Mouse (Mus musculus) spleen, adult 2 months (tissue): ENCODE results near the gene Zdhhc4. TPM values are rescaled to one million over a fixed set of nuclear protein-coding genes. Genes with fewer than 3 reads are reported as not detected.

Experiments
- DNase-seq, 2 experiments: peaks; one replicate each; pipeline versions ENCODE4 v3.0.0 to v3.0.0-alpha.2; 2012 to 2021; ENCODE audit warnings: low spot score in 2 of 2, low read depth in 1 of 2
- H3K27ac ChIP-seq: fragments of 200-500 bp; 2 replicates; pipeline ENCODE4 v1.5.1; 2012; ENCODE audit warnings: low read length, inconsistent platforms; ENCODE audit not compliant: insufficient read depth
- H3K27me3 ChIP-seq: fragments of 200-500 bp; 2 replicates; pipeline ENCODE4 v1.6.1; 2012; ENCODE audit warnings: mild to moderate bottlenecking, moderate library complexity, low read length, inconsistent platforms; ENCODE audit not compliant: control insufficient read depth, insufficient read depth
- H3K36me3 ChIP-seq: fragments of 200-500 bp; 2 replicates; pipeline ENCODE4 v1.6.1; 2012; ENCODE audit warnings: mild to moderate bottlenecking, low read length, inconsistent platforms; ENCODE audit not compliant: control insufficient read depth, insufficient read depth
- H3K4me1 ChIP-seq: fragments of 200-500 bp; 2 replicates; pipeline ENCODE4 v1.6.1; 2011; ENCODE audit warnings: inconsistent platforms; ENCODE audit not compliant: control insufficient read depth, insufficient read depth, insufficient read length
- H3K4me3 ChIP-seq: fragments of 200-500 bp; 2 replicates; pipeline ENCODE4 v1.5.1; 2011; ENCODE audit warnings: mild to moderate bottlenecking, inconsistent platforms; ENCODE audit not compliant: insufficient read depth, insufficient read length; ENCODE audit errors: extremely low read depth
- CTCF ChIP-seq: fragments of 200-500 bp; IDR thresholded peaks from 2 replicates; pipeline ENCODE4 v1.5.1; 2011; ENCODE audit warnings: mild to moderate bottlenecking, inconsistent platforms; ENCODE audit not compliant: insufficient read depth, insufficient read length, insufficient replicate concordance; ENCODE audit errors: extremely low read depth
- POLR2A ChIP-seq: fragments of 200-500 bp; IDR thresholded peaks from 2 replicates; pipeline ENCODE4 v1.6.1; 2011; ENCODE audit warnings: low read depth, low read length, inconsistent platforms
- WGBS: fragments of 180-500 bp; shearing (Covaris S2); methylation state at CpG from one replicate; pipeline ENCODE4 v1.1.7; 2018; 5-methylcytosine and 5-hydroxymethylcytosine counted together
- polyA plus RNA-seq: library from polyadenylated mRNA; depleted of rRNA; stranded (reverse); fragments of >200 nt; gene quantifications from 2 replicates; pipeline ENCODE4 v1.2.3, GENCODE M21; 2012

The Zdhhc4 gene
- polyA plus RNA-seq, 1 experiment: 55.2 TPM

DNA sequence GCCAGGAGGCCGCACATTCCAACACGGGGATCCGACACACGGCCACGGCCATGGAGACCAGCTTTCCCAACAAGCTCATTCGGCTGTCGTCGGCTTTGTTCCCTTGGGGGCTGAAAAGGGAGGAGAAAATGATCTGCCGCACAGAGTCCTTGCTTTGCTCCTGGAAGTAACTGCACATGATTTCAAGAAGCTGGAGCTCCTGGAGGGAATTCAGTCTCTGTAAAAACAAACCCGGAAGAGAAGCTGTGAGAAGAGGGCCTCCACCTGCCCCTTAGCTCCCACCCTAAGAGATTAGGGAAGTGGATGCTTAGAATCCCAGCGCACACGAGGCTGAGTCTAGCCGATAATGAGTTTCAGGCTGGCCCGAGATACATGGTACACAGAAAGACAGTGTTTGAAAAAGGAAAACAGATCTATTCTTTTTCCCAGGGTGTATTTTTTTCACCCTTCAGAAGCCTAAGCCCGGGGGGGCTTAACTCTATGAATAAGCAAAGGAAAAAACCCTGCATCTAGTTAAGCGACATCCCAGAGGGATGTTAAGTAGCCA, 14.8 kb downstream of the Zdhhc4 start:
- no peak for TF ChIP-seq POLR2A
- TF ChIP-seq CTCF: no peak
- Histone ChIP-seq H3K4me3 (peak overlapping the region; percentile 73), H3K36me3 (peaks cover 22% of the 10 kb centered on the region), H3K27me3 (no peaks in the 10 kb centered on the region), H3K4me1 (peaks cover 4% of the 10 kb centered on the region; the same call in 1 of the 2 replicates), H3K27ac (peak overlapping the region; percentile 97)
- WGBS: 16% methylated on average over 16 of the region's 16 CpGs
- DNase-seq: no peak

DNA sequence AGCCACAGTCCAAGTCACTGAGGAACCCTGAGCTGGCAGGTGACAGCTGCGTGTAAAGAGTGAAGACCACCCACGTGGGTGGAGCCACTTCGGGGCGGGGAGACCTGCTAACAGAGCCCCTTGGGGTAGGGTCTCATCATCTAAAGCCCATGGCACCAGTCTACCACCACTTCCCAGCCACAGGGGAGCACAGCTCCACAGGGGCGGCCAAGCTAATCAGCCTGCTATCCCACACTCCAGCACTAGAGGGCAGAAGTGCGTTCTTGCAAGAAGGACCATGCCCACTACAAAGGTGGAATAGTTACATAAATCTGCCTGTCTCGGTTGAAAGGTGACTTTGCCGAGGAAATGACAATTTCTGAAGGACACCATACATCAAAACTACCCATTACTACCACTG, 17.2 kb downstream of the Zdhhc4 start:
- no peak for TF ChIP-seq POLR2A
- peak; percentile 73 for TF ChIP-seq CTCF
- no peaks in the 10 kb centered on the region for H3K27me3 ChIP-seq
- H3K36me3 ChIP-seq: peaks cover 33% of the 10 kb centered on the region
- peaks cover 4% of the 10 kb centered on the region; the same call in 1 of the 2 replicates for H3K4me1 ChIP-seq
- no peak overlapping the region for H3K4me3 ChIP-seq
- DNase-seq: peak; percentile 68 to 74
- WGBS: 53% methylated on average over 8 of the region's 8 CpGs
- H3K27ac ChIP-seq: no peak overlapping the region

DNA sequence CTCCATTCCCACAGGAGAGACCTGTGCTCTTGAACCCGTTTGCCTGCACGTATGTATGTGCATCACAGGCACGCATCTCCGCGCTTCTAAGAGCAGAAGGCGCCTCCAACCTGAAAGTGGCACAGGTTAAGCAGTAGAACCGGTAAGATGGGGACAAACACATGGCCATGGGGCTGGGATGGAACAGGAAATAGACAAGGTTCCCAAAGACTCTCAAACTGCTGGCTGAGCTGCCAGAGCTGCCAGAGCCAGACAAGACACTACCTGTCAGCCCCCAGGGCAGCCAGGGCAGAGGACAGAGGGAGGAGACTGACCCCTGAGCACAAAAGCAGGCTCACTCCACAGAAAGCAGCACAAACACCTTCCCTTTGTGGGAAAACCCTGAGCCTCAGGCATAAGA, 19.1 kb downstream of the Zdhhc4 start:
- H3K36me3 ChIP-seq: peaks cover 38% of the 10 kb centered on the region
- peaks cover 4% of the 10 kb centered on the region; the same call in 1 of the 2 replicates for H3K4me1 ChIP-seq
- TF ChIP-seq POLR2A (no peak), CTCF (no peak)
- no peak overlapping the region for H3K4me3 ChIP-seq
- H3K27ac ChIP-seq: no peak overlapping the region
- WGBS: 97% methylated on average over 7 of the region's 7 CpGs
- H3K27me3 ChIP-seq: no peaks in the 10 kb centered on the region
- DNase-seq: no peak

DNA sequence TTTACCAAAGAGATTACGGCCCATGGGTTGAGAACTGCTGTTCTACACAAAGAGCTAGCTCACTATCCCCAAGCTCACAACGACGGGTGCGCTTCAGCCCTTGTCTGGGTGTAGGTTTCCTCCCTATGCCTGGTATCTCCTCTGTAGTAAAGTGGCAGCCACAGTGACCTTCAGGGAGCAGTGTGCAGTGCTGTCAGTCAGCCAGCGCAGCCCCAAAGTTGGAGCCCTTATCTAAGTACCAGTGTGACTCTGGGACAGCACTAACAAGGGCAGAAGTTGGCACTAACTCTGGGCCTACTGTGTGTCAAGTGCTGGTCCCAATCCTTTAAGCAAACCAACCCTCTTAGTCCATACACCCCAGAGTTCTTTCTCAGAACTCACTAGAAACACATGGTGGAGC, 20.2 kb downstream of the Zdhhc4 start:
- TF ChIP-seq CTCF (no peak), POLR2A (no peak)
- 96% methylated on average over 5 of the region's 5 CpGs for WGBS

DNA sequence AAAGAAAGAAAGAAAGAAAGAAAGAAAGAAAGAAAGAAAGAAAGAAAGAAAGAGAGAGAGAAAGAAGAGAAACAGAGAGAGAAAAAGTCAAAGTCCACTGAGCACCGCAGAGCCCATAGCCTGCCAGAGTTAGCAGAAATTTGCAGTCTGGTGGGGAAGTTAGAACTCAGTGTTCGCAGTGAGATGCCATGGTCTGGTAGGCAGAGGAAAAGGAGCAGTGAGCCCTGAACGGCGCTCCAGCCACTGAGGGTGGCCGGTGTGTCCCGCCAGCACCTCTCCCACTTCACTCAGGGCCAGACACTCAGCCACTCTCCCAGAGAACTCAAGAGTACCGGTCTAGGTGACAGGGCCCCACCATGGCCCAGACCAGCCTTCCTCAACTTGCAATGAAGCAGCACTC, 24.8 kb downstream of the Zdhhc4 start:
- Histone ChIP-seq H3K36me3 (peaks cover 48% of the 10 kb centered on the region), H3K4me3 (no peak overlapping the region), H3K27me3 (no peaks in the 10 kb centered on the region), H3K4me1 (no peaks in the 10 kb centered on the region; the same call in 1 of the 2 replicates), H3K27ac (no peak overlapping the region)
- no peak for DNase-seq
- TF ChIP-seq CTCF (no peak), POLR2A (no peak)
- 81% methylated on average over 7 of the region's 7 CpGs for WGBS

More for the DNA sequence above, 20.2 kb downstream of the Zdhhc4 start:
- peaks cover 42% of the 10 kb centered on the region for H3K36me3 ChIP-seq
- H3K4me3 ChIP-seq: no peak overlapping the region
- no peaks in the 10 kb centered on the region for H3K4me1 ChIP-seq
- H3K27me3 ChIP-seq: no peaks in the 10 kb centered on the region
- no peak for DNase-seq
- no peak overlapping the region for H3K27ac ChIP-seq

DNA sequence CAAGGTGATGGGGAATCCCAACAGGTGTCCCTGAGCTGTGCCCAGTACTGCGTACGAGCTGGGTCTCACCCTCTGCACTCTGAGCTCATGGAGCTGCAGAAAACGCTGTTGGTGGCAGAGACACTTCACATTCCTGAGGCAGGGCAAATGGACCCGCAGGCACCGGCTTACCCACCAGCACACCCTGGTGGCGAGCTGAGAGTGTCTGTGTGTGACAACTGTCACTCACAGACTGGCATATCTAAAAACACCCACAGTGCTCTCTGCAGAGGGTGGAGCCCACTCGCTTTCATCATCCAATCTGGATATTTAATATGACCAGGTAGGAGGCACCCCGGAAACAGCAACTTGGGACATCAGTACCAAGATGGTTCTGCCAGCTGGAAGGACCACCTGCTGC, 27.8 kb downstream of the Zdhhc4 start:
- H3K27ac ChIP-seq: no peak overlapping the region

DNA sequence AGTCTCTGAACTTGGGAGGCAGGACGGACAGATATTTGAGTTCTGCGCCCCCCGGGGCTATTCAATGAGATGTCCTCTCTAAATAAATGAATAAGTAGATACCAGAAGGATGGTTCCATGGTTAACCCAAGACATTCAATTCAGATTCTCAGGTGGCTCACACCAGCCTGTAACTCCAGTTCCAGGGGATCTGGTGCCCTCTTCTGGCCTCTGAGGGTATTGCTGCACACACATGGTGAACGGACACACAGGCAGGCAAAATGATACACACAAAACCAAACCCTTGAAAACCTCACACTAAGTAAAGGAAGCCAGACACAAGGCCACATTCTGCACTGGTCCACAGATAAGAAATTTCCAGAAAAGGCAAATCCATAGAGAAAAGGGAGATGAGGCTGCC, 29.4 kb downstream of the Zdhhc4 start:
- 91% methylated on average over 4 of the region's 4 CpGs for WGBS
- H3K27me3 ChIP-seq: no peaks in the 10 kb centered on the region
- H3K36me3 ChIP-seq: peaks cover 27% of the 10 kb centered on the region
- TF ChIP-seq CTCF (peak; percentile 54; the same call in 1 of the 2 replicates), POLR2A (no peak)
- H3K4me1 ChIP-seq: no peaks in the 10 kb centered on the region; the same call in 1 of the 2 replicates
- no peak overlapping the region for H3K27ac ChIP-seq
- no peak overlapping the region for H3K4me3 ChIP-seq
- peak in 1 of 2 experiments; percentile 33 for DNase-seq

More for the DNA sequence above, 27.8 kb downstream of the Zdhhc4 start:
- H3K4me1 ChIP-seq: no peaks in the 10 kb centered on the region; the same call in 1 of the 2 replicates
- no peak for DNase-seq
- 88% methylated on average over 8 of the region's 8 CpGs for WGBS
- TF ChIP-seq CTCF (no peak), POLR2A (no peak)
- peaks cover 35% of the 10 kb centered on the region for H3K36me3 ChIP-seq
- no peaks in the 10 kb centered on the region for H3K27me3 ChIP-seq
- no peak overlapping the region for H3K4me3 ChIP-seq
